In the genomic region with DNA sequence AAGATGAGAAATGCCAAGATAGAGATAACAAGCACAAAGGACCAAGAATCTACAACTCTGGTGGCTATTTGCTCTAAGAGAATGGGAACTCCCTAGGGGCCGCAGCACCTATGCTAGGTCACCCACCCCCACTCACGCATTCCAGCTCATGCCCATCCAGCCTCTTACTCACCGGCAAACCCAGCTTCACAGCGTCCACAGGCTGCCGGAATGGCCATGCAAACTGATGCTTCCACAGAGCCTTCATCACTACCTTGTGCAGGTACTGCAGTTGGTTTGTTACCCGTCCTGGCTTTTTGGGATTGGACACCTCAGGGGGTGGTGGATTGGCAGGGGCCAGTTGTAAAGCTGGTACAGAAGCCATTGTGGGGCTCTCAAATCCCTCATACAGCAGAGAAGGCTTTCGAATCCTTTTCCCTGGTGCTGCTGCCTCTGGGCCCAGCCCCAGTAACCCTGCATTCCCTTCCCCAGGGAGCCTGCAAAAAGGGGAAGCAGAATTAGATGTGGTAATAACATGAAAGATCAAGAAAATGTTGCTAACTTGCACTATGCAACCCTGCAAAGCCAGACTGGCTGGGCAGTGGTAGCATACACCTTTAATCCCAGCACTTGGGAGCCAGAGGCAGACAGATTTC, we compare ENCODE assay signal across 8 mouse cellular contexts. TPM values are rescaled to one million over a fixed set of nuclear protein-coding genes. Genes with fewer than 3 reads are reported as not detected.
DNase-seq lines count a peak whose midpoint lies in the region; ATAC-seq and TF ChIP-seq lines count a peak whose summit lies in the region.

No protein-coding gene starts in this region.

- H3K36me3 ChIP-seq in kidney, adult 2 months (ENCODE audit: control insufficient read depth, insufficient read depth, low read length) = peaks cover 50% of the 10 kb centered on the region
- H3K36me3 ChIP-seq in MEL (ENCODE audit: control insufficient read depth in 1 of 2, insufficient read depth in 2 of 2, low read length in 2 of 2) = peaks cover 22 to 43% of the 10 kb centered on the region in 2 experiments
- peaks cover 57% of the 10 kb centered on the region for H3K36me3 ChIP-seq in heart, embryonic 11.5 days (ENCODE audit: control insufficient read depth, insufficient read depth, low read length)
- H3K36me3 ChIP-seq in liver, embryonic 16.5 days (ENCODE audit: control insufficient read depth, insufficient read depth) = peaks cover 64% of the 10 kb centered on the region

- peaks cover 6% of the 10 kb centered on the region for H3K4me1 ChIP-seq in kidney, adult 2 months (ENCODE audit: control insufficient read depth, insufficient read depth, low read length)
- H3K4me1 ChIP-seq in MEL (ENCODE audit: control insufficient read depth in 1 of 2, insufficient read depth in 2 of 2, low read length in 2 of 2) = no peaks in the 10 kb centered on the region; a peak in 1 of 4 replicates
- peaks cover 15% of the 10 kb centered on the region for H3K4me1 ChIP-seq in heart, embryonic 11.5 days (ENCODE audit: control insufficient read depth, insufficient read depth, low read length)
- H3K4me1 ChIP-seq in liver, embryonic 16.5 days (ENCODE audit: control insufficient read depth, low read depth, low read length) = peaks cover 36% of the 10 kb centered on the region

- no peak for TF ChIP-seq EP300 in MEL (IDR thresholded peaks at IDR 0.05; ENCODE audit: low read depth in 1 of 2, low read length in 2 of 2)

- no peak for DNase-seq in kidney, adult 2 months
- no peak for DNase-seq in kidney, adult 9 months
- DNase-seq in MEL (ENCODE audit: low read depth, low spot score) = peak; percentile 71
- no peak for DNase-seq in urinary bladder, postnatal 25 days (ENCODE audit: low spot score)
- no peak for DNase-seq in right cerebral cortex, postnatal 4 days
- DNase-seq in kidney, postnatal 25 days = no peak

- 1% methylated on average over 7 of the region's 7 CpGs for WGBS in kidney, adult 2 months
- 38% methylated on average over 7 of the region's 7 CpGs for WGBS in heart, embryonic 11.5 days (ENCODE audit: insufficient replicate concordance)
- 46% methylated on average over 7 of the region's 7 CpGs for WGBS in liver, embryonic 16.5 days (ENCODE audit: insufficient replicate concordance)

- TF ChIP-seq RAD21 in MEL (IDR thresholded peaks at IDR 0.05; ENCODE audit: low read depth, low read length) = no peak

- peaks cover 69% of the 10 kb centered on the region for H3K79me2 ChIP-seq in MEL (ENCODE audit: control insufficient read depth, insufficient read depth, low read length, poor library complexity)

- H3K9ac ChIP-seq in MEL (ENCODE audit: control insufficient read depth, low read depth, low read length, poor library complexity, severe bottlenecking) = peak overlapping the region; percentile 95
- H3K9ac ChIP-seq in heart, embryonic 11.5 days (ENCODE audit: low read depth, low read length) = peak overlapping the region; percentile 99
- peak overlapping the region; percentile 94 for H3K9ac ChIP-seq in liver, embryonic 16.5 days (ENCODE audit: low read depth, low read length)

- no peak overlapping the region for H3K27ac ChIP-seq in kidney, adult 2 months (ENCODE audit: insufficient read depth, low read depth, low read length)
- peak overlapping the region; percentile 7; the same call in 1 of the 2 replicates for H3K27ac ChIP-seq in MEL (ENCODE audit: control insufficient read depth, low read depth, low read length)
- no peak overlapping the region for H3K27ac ChIP-seq in heart, embryonic 11.5 days (ENCODE audit: low read depth, low read length)
- no peak overlapping the region; the same call in 1 of the 2 replicates for H3K27ac ChIP-seq in liver, embryonic 16.5 days (ENCODE audit: low read length)

- no peaks in the 10 kb centered on the region for H3K27me3 ChIP-seq in kidney, adult 2 months (replicated peaks; ENCODE audit: control insufficient read depth, insufficient read depth, low read length)
- H3K27me3 ChIP-seq in MEL (ENCODE audit: control insufficient read depth in 1 of 2, insufficient read depth in 2 of 2, low read length in 2 of 2) = no peaks in the 10 kb centered on the region
- no peaks in the 10 kb centered on the region for H3K27me3 ChIP-seq in heart, embryonic 11.5 days (ENCODE audit: control insufficient read depth, insufficient read depth, low read length)
- no peaks in the 10 kb centered on the region for H3K27me3 ChIP-seq in liver, embryonic 16.5 days (ENCODE audit: control insufficient read depth, insufficient read depth, low read depth, low read length)

- ATAC-seq in heart, embryonic 11.5 days (replicated peaks; ENCODE audit: insufficient number of reproducible peaks, low FRiP score, low TSS enrichment) = no peak
- ATAC-seq in liver, embryonic 16.5 days (ENCODE audit: low read depth) = no peak

- TF ChIP-seq CTCF in kidney, adult 2 months (conservative IDR thresholded peaks at IDR 0.05; ENCODE audit: insufficient read depth, insufficient read length, low read depth, low read length) = no peak
- no peak for TF ChIP-seq CTCF in MEL (IDR thresholded peaks at IDR 0.05 in 2 of 3, conservative IDR thresholded peaks at IDR 0.05 in 1 of 3; ENCODE audit: control insufficient read depth in 1 of 3, insufficient read depth in 1 of 3, low read depth in 2 of 3, low read length in 3 of 3, poor library complexity in 1 of 3, severe bottlenecking in 1 of 3)

- peak overlapping the region; percentile 81 for H3K4me3 ChIP-seq in kidney, adult 2 months (ENCODE audit: insufficient read depth, low read depth, low read length)
- peak overlapping the region; percentile 59 to 98 for H3K4me3 ChIP-seq in MEL (ENCODE audit: control insufficient read depth in 1 of 2, insufficient read depth in 1 of 2, low read depth in 2 of 2, low read length in 2 of 2)
- peak overlapping the region; percentile 99 for H3K4me3 ChIP-seq in heart, embryonic 11.5 days (ENCODE audit: low read depth, low read length)
- H3K4me3 ChIP-seq in liver, embryonic 16.5 days (ENCODE audit: low read depth, low read length) = peak overlapping the region; percentile 99

- H3K4me2 ChIP-seq in heart, embryonic 11.5 days = peak overlapping the region; percentile 98
- peak overlapping the region; percentile 77 for H3K4me2 ChIP-seq in liver, embryonic 16.5 days (ENCODE audit: low read depth, low read length)

- H3K9me3 ChIP-seq in MEL (replicated peaks; ENCODE audit: insufficient read depth, low read length) = no peaks in the 10 kb centered on the region
- no peaks in the 10 kb centered on the region for H3K9me3 ChIP-seq in heart, embryonic 11.5 days (replicated peaks; ENCODE audit: control insufficient read depth, low read length)
- H3K9me3 ChIP-seq in liver, embryonic 16.5 days (replicated peaks; ENCODE audit: control insufficient read depth, low read length) = no peaks in the 10 kb centered on the region

- TF ChIP-seq POLR2A in kidney, adult 2 months (IDR thresholded peaks at IDR 0.05; ENCODE audit: low read depth, low read length) = no peak
- TF ChIP-seq POLR2A in MEL (IDR thresholded peaks at IDR 0.05; ENCODE audit: control insufficient read depth in 1 of 2, insufficient read depth in 1 of 2, low read depth in 1 of 2, low read length in 2 of 2, poor library complexity in 1 of 2) = peak in 1 of 2 experiments; percentile 16; a peak in 1 of 4 replicates

TF ChIP-seq in MEL, 35 proteins besides CTCF, POLR2A, EP300 and RAD21 (continues in another document):
- no peak for TF ChIP-seq TBP (IDR thresholded peaks at IDR 0.05; ENCODE audit: low read depth, low read length)
- TF ChIP-seq MAZ (IDR thresholded peaks at IDR 0.05; ENCODE audit: low read depth, low read length) = no peak
- no peak for TF ChIP-seq ZNF384 (IDR thresholded peaks at IDR 0.05; ENCODE audit: low read depth, low read length)
- TF ChIP-seq HCFC1 (IDR thresholded peaks at IDR 0.05; ENCODE audit: low read depth, low read length) = no peak
- TF ChIP-seq GATA1 (IDR thresholded peaks at IDR 0.05; ENCODE audit: low read depth, low read length) = no peak

RNA-seq across cellular contexts. Expression of gene H2-DMa, which starts 2.5 kb away (rescaled TPM):
- 30.1 and 37.1 TPM in 2 replicates for polyA plus RNA-seq in kidney, adult 2 months (2012; rRNA removed)
- 26.1 and 38.3 TPM in 2 replicates for total RNA-seq in MEL (2012; rRNA removed)
- 10 to 100 TPM in 1 of 2 experiments, not detected in 1; 38.7 TPM for polyA plus RNA-seq in MEL (2012; ENCODE audit: insufficient read depth in 1 of 2, insufficient read length in 2 of 2, low read depth in 1 of 2, low replicate concordance in 2 of 2, missing spikeins in 1 of 2)
- 6.2 and 8.1 TPM in 2 replicates for polyA plus RNA-seq in heart, embryonic 11.5 days (2014; fragmentation: Nextera tagmentation; extraction: Ambion mirVana)
- 5.3 and 5.5 TPM in 2 replicates for polyA plus RNA-seq in liver, embryonic 16.5 days (2015; fragmentation: Nextera tagmentation; extraction: Ambion mirVana)

RNA-seq across cellular contexts. Expression of gene Brd2, which starts 5.6 kb away (rescaled TPM):
- 110 and 117 TPM in 2 replicates for polyA plus RNA-seq in kidney, adult 2 months (2012; rRNA removed)
- total RNA-seq in MEL (2012; rRNA removed) = 97.2 and 99.5 TPM in 2 replicates
- 100 to 1,000 TPM; 189 to 252 TPM for polyA plus RNA-seq in MEL (2012; ENCODE audit: insufficient read depth in 1 of 2, insufficient read length in 2 of 2, low read depth in 1 of 2, low replicate concordance in 2 of 2, missing spikeins in 1 of 2)
- polyA plus RNA-seq in heart, embryonic 11.5 days (2014; fragmentation: Nextera tagmentation; extraction: Ambion mirVana) = 59.7 and 105 TPM in 2 replicates
- 32.0 and 35.8 TPM in 2 replicates for polyA plus RNA-seq in liver, embryonic 16.5 days (2015; fragmentation: Nextera tagmentation; extraction: Ambion mirVana)

RNA-seq across cellular contexts. Expression of gene H2-Oa, which starts 24.7 kb away (rescaled TPM):
- 3.1 and 8.5 TPM in 2 replicates for polyA plus RNA-seq in kidney, adult 2 months (2012; rRNA removed)
- total RNA-seq in MEL (2012; rRNA removed) = 2.2 and 2.6 TPM in 2 replicates
- polyA plus RNA-seq in MEL (2012; ENCODE audit: insufficient read depth in 1 of 2, insufficient read length in 2 of 2, low read depth in 1 of 2, low replicate concordance in 2 of 2, missing spikeins in 1 of 2) = 1 to 10 TPM in 1 of 2 experiments, not detected in 1; 3.9 TPM
- 0.34 and 1.2 TPM in 2 replicates for polyA plus RNA-seq in heart, embryonic 11.5 days (2014; fragmentation: Nextera tagmentation; extraction: Ambion mirVana)
- polyA plus RNA-seq in liver, embryonic 16.5 days (2015; fragmentation: Nextera tagmentation; extraction: Ambion mirVana) = 0.43 and 0.57 TPM in 2 replicates

RNA-seq across cellular contexts. Expression of gene H2-DMb2, which starts 26.3 kb away (rescaled TPM):
- polyA plus RNA-seq in kidney, adult 2 months (2012; rRNA removed) = 3.2 and 15.6 TPM in 2 replicates
- total RNA-seq in MEL (2012; rRNA removed) = 0.77 and 0.82 TPM in 2 replicates
- 1 to 10 TPM in 1 of 2 experiments, not detected in 1; 1.5 TPM for polyA plus RNA-seq in MEL (2012; ENCODE audit: insufficient read depth in 1 of 2, insufficient read length in 2 of 2, low read depth in 1 of 2, low replicate concordance in 2 of 2, missing spikeins in 1 of 2)
- polyA plus RNA-seq in heart, embryonic 11.5 days (2014; fragmentation: Nextera tagmentation; extraction: Ambion mirVana) = 0.20 TPM in 1 of 2 replicates, not detected in the other
- 0.74 and 1.0 TPM in 2 replicates for polyA plus RNA-seq in liver, embryonic 16.5 days (2015; fragmentation: Nextera tagmentation; extraction: Ambion mirVana)

RNA-seq across cellular contexts. Expression of gene H2-DMb1, which starts 36.0 kb away (rescaled TPM):
- 72.3 and 80.5 TPM in 2 replicates for polyA plus RNA-seq in kidney, adult 2 months (2012; rRNA removed)
- total RNA-seq in MEL (2012; rRNA removed) = not detected in 2 replicates
- under 1 TPM in 1 of 2 experiments, not detected in 1; 0.67 TPM for polyA plus RNA-seq in MEL (2012; ENCODE audit: insufficient read depth in 1 of 2, insufficient read length in 2 of 2, low read depth in 1 of 2, low replicate concordance in 2 of 2, missing spikeins in 1 of 2)
- 0.27 and 0.29 TPM in 2 replicates for polyA plus RNA-seq in heart, embryonic 11.5 days (2014; fragmentation: Nextera tagmentation; extraction: Ambion mirVana)
- polyA plus RNA-seq in liver, embryonic 16.5 days (2015; fragmentation: Nextera tagmentation; extraction: Ambion mirVana) = 1.3 and 1.5 TPM in 2 replicates
